Mouse (Mus musculus) limb, embryonic 14.5 days (tissue): ENCODE data around the gene Eml3. TPM values are rescaled to one million over a fixed set of nuclear protein-coding genes. Genes with fewer than 3 reads are reported as not detected.

Experiments used
- ATAC-seq: fragments of 200-750 bp; cut with Nextera tagmentation; 2 replicates; pipeline ENCODE4 v1.8.0; 2017; ENCODE audit warnings: low read depth, moderate number of reproducible peaks, moderate TSS enrichment; ENCODE audit not compliant: low FRiP score
- DNase-seq: peaks from one replicate; pipeline ENCODE4 v3.0.0-alpha.2; 2015; ENCODE audit warnings: low spot score
- H3K27ac ChIP-seq: fragments of 300-500 bp; sonication (generic); replicated peaks from 2 replicates; pipeline ENCODE4 v1.5.1; 2014; ENCODE audit warnings: low read depth, mild to moderate bottlenecking, low read length, moderate library complexity, mixed read lengths
- H3K27me3 ChIP-seq: fragments of 300-500 bp; sonication (generic); 2 replicates; pipeline ENCODE4 v1.6.1; 2014; ENCODE audit warnings: low read length, mixed read lengths; ENCODE audit not compliant: control insufficient read depth, insufficient read depth
- H3K36me3 ChIP-seq: fragments of 300-500 bp; sonication (generic); 2 replicates; pipeline ENCODE4 v1.6.1; 2014; ENCODE audit warnings: mild to moderate bottlenecking, low read length, moderate library complexity, mixed read lengths; ENCODE audit not compliant: control insufficient read depth, insufficient read depth
- H3K4me1 ChIP-seq: fragments of 300-500 bp; sonication (generic); 2 replicates; pipeline ENCODE4 v1.6.1; 2014; ENCODE audit warnings: antibody characterized with exemption, low read length, mixed read lengths; ENCODE audit not compliant: control insufficient read depth, insufficient read depth
- H3K4me2 ChIP-seq: fragments of 300-500 bp; sonication (generic); replicated peaks from 2 replicates; pipeline ENCODE4 v1.6.1; 2014; ENCODE audit warnings: low read depth, mild to moderate bottlenecking, low read length, moderate library complexity; ENCODE audit not compliant: severe bottlenecking
- H3K4me3 ChIP-seq: fragments of 300-500 bp; sonication (generic); replicated peaks from 2 replicates; pipeline ENCODE4 v1.5.1; 2014; ENCODE audit warnings: low read length
- H3K9ac ChIP-seq: fragments of 300-500 bp; sonication (generic); 2 replicates; pipeline ENCODE4 v1.6.1; 2014; ENCODE audit warnings: mild to moderate bottlenecking, low read depth, low read length, moderate library complexity; ENCODE audit not compliant: severe bottlenecking
- H3K9me3 ChIP-seq: fragments of 300-500 bp; sonication (generic); 2 replicates; pipeline ENCODE4 v1.6.1; 2016; ENCODE audit warnings: low read length; ENCODE audit not compliant: control insufficient read depth
- POLR2A ChIP-seq: fragments of 200-500 bp; IDR thresholded peaks from 2 replicates; pipeline ENCODE4 v1.8.0; 2012; ENCODE audit warnings: inconsistent platforms, mild to moderate bottlenecking, moderate library complexity, borderline replicate concordance; ENCODE audit not compliant: insufficient read depth, insufficient read length; ENCODE audit errors: extremely low read depth
- WGBS: fragments of 180-500 bp; shearing (Covaris S2); extraction: QIAGEN DNeasy Blood & Tissue Kit; methylation state at CpG from one replicate; pipeline ENCODE4 v1.1.7; 2014; 5-methylcytosine and 5-hydroxymethylcytosine counted together
- polyA plus RNA-seq, 2 experiments: library from polyadenylated mRNA; depleted of rRNA in 1 of 2; stranded (reverse) in 1 of 2; unstranded in 1 of 2; fragments of >200 nt; fragmentation: Nextera tagmentation in 1 of 2; extraction: Ambion mirVana in 1 of 2; gene quantifications; 2 replicates each; pipeline versions ENCODE4 v1.2.1 to v1.2.3; 2012 to 2014

Gene Eml3
- polyA plus RNA-seq, 2 experiments, result 21.5 to 62.1 TPM

DNA sequence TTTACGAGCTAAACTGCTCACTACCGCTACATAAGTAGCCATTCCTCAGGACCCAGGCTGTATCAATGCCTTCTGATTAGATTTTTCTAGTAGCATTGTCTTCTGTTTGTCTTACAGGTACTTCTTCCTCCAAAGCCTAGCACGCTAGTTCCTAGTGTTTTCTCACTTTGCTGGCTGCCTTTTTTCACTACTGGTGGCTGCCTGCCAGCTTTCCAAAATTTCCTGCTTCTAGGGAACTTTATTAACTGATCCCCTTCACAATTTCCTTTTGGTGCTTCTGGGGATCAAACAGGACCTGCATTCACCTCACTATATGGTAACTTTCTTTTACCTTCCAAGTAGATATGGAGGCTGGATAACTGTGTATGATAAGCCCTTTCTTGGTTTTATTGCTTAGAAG lies 30.3 kb upstream of the Eml3 start:
- Histone ChIP-seq H3K27ac (0 out of 2 replicates have a peak overlapping the region, but pooled peaks have one; percentile 78), H3K4me1 (peaks cover 13% of the 10 kb centered on the region), H3K9ac (peak overlapping the region; percentile 91), H3K36me3 (peaks cover 52% of the 10 kb centered on the region), H3K4me3 (peak overlapping the region; percentile 95), H3K9me3 (no peaks in the 10 kb centered on the region), H3K27me3 (no peaks in the 10 kb centered on the region), H3K4me2 (peak overlapping the region; percentile 86)
- WGBS, result 25% methylated on average over 3 of the region's 3 CpGs
- DNase-seq (no peak), ATAC-seq (no peak)
- TF ChIP-seq POLR2A, result no peak

DNA sequence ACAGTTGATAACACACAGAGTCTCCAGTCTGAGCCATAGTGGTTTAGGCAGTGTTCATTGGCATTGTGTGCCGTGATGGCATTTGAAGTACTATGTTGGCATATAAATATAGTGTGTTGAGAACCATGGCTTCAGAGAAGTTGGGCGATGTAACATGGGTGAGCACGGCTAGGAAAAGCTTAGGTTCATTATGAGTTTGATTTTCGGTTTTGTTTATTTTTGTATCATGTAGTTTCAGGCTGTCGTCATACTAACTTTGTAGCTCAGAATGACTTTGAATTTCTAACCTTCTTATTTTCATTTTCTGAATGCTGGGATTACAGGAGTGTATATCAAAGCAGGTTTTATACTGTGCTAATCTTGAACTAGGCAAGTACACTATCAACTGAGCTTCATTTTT lies 25.9 kb upstream of the Eml3 start:
- H3K4me2 ChIP-seq, result no peak overlapping the region
- no peak overlapping the region for H3K27ac ChIP-seq
- H3K36me3 ChIP-seq, result peaks cover 66% of the 10 kb centered on the region
- H3K9ac ChIP-seq, result no peak overlapping the region
- ATAC-seq (no peak), DNase-seq (no peak)
- no peak overlapping the region for H3K4me3 ChIP-seq
- TF ChIP-seq POLR2A, result no peak
- H3K4me1 ChIP-seq, result peaks cover 8% of the 10 kb centered on the region
- 95% methylated on average over 5 of the region's 5 CpGs for WGBS
- H3K27me3 ChIP-seq, result no peaks in the 10 kb centered on the region
- H3K9me3 ChIP-seq, result no peaks in the 10 kb centered on the region

GRCm38 (mm10) chr19:8908531-8908930 lies 20.8 kb upstream of the Eml3 start:
- H3K27me3 ChIP-seq, result no peaks in the 10 kb centered on the region
- 85% methylated on average over 6 of the region's 6 CpGs for WGBS
- H3K9ac ChIP-seq, result no peak overlapping the region
- no peaks in the 10 kb centered on the region for H3K9me3 ChIP-seq
- H3K4me1 ChIP-seq, result no peaks in the 10 kb centered on the region
- H3K4me2 ChIP-seq, result no peak overlapping the region
- no peak overlapping the region for H3K4me3 ChIP-seq
- peaks cover 97% of the 10 kb centered on the region for H3K36me3 ChIP-seq
- ATAC-seq (no peak), DNase-seq (no peak)
- no peak for TF ChIP-seq POLR2A
- no peak overlapping the region for H3K27ac ChIP-seq

GRCm38 (mm10) chr19:8911810-8912209 lies 17.5 kb upstream of the Eml3 start:
- Histone ChIP-seq H3K4me1 (no peaks in the 10 kb centered on the region), H3K4me3 (no peak overlapping the region), H3K27me3 (no peaks in the 10 kb centered on the region), H3K4me2 (no peak overlapping the region), H3K9ac (no peak overlapping the region), H3K9me3 (no peaks in the 10 kb centered on the region), H3K36me3 (peaks cover 98% of the 10 kb centered on the region), H3K27ac (no peak overlapping the region)
- WGBS, result 95% methylated on average over 5 of the region's 5 CpGs
- no peak for TF ChIP-seq POLR2A
- no peak for ATAC-seq
- no peak for DNase-seq

DNA sequence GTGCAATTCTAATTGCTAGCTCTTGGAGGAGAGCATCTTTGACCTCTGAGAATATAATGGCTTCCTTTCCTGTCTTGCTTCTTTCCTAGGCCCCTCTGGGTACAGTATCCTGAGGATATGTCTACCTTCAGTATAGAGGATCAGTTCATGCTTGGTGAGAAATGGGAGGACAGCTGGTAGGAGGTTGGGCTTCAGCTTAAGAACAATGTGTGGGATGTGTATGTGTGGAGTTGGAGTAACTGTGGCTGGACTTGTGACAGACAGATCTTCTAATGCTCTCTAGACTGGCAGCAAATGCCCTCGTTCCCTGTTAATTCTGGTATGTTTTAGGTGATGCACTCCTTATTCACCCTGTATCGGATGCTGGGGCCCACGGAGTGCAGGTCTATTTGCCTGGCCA lies 15.1 kb upstream of the Eml3 start:
- no peak overlapping the region for H3K4me2 ChIP-seq
- WGBS, result 93% methylated on average over 3 of the region's 3 CpGs
- no peak overlapping the region for H3K4me3 ChIP-seq
- H3K4me1 ChIP-seq, result no peaks in the 10 kb centered on the region
- no peaks in the 10 kb centered on the region for H3K27me3 ChIP-seq
- peaks cover 83% of the 10 kb centered on the region for H3K36me3 ChIP-seq
- no peak for TF ChIP-seq POLR2A
- no peak overlapping the region for H3K9ac ChIP-seq
- no peaks in the 10 kb centered on the region for H3K9me3 ChIP-seq
- no peak overlapping the region for H3K27ac ChIP-seq
- no peak for ATAC-seq
- no peak for DNase-seq

- no peak for ATAC-seq
- no peaks in the 10 kb centered on the region for H3K9me3 ChIP-seq
- TF ChIP-seq POLR2A, result no peak
- no peak overlapping the region for H3K9ac ChIP-seq
- DNase-seq, result no peak
- H3K27ac ChIP-seq, result no peak overlapping the region
- peaks cover 39% of the 10 kb centered on the region for H3K36me3 ChIP-seq
- no peaks in the 10 kb centered on the region for H3K27me3 ChIP-seq
- H3K4me3 ChIP-seq, result no peak overlapping the region
- no peak overlapping the region for H3K4me2 ChIP-seq
- H3K4me1 ChIP-seq, result peaks cover 13% of the 10 kb centered on the region
- 91% methylated on average over 3 of the region's 3 CpGs for WGBS
Observed at GRCm38 (mm10) chr19:8919000-8919399, 10.4 kb upstream of the Eml3 start.
